Mouse (Mus musculus): Measurements from ENCODE around the gene Ubxn1. TPM values are rescaled to one million over a fixed set of nuclear protein-coding genes. Genes with fewer than 3 reads are reported as not detected.
A peak's percentile ranks its signal among the peaks of the same experiment; 100 is the strongest.

The Ubxn1 gene
- total and polyA plus RNA-seq, 2 experiments from 2014 or later, result 100.0 to 141 TPM

- Histone ChIP-seq H3K27me3 (ENCODE audit: control insufficient read depth, insufficient read depth, low read length) (no peaks in the 10 kb centered on the region), H3K9ac (replicated peaks; ENCODE audit: low read depth, low read length) (no peak within 1 kb of the TSS), H3K4me1 (ENCODE audit: control insufficient read depth, insufficient read depth) (no peaks in the 10 kb centered on the region), H3K9me3 (replicated peaks; ENCODE audit: control insufficient read depth, low read length) (no peaks in the 10 kb centered on the region), H3K27ac (ENCODE audit: low read depth) (peak within 1 kb of the TSS; percentile 34), H3K4me3 (ENCODE audit: low read depth, low read length) (no peak within 1 kb of the TSS), H3K36me3 (replicated peaks; ENCODE audit: control insufficient read depth, insufficient read depth, low read length) (peaks cover 31% of the 10 kb centered on the region), H3K4me2 (ENCODE audit: low read depth, low read length) (peak within 1 kb of the TSS; percentile 4; the same call in 1 of the 2 replicates)
- peak; percentile 76 for ATAC-seq (ENCODE audit: insufficient read depth, low read depth)
- 14% methylated on average over 7 of the region's 7 CpGs for WGBS
- peak; percentile 67 for DNase-seq (ENCODE audit: low spot score)
- TF ChIP-seq CTCF (IDR thresholded peaks at IDR 0.05; ENCODE audit: low read depth) (no peak), EP300 (IDR thresholded peaks at IDR 0.05; ENCODE audit: low read depth) (no peak)
Measured at GRCm38 (mm10) chr19:8850402-8850901, 20.8 kb upstream of the Ubxn1 start, which contains the start of gene Lrrn4cl. Gene Lrrn4cl, plus strand, starts transcription at chr19:8850768.

- TF ChIP-seq EP300 (IDR thresholded peaks at IDR 0.05; ENCODE audit: low read depth) (no peak), CTCF (IDR thresholded peaks at IDR 0.05; ENCODE audit: low read depth) (no peak)
- no peaks in the 10 kb centered on the region for H3K4me1 ChIP-seq (ENCODE audit: control insufficient read depth, insufficient read depth)
- H3K9me3 ChIP-seq (replicated peaks; ENCODE audit: control insufficient read depth, low read length), result no peaks in the 10 kb centered on the region
- no peak overlapping the region for H3K9ac ChIP-seq (replicated peaks; ENCODE audit: low read depth, low read length)
- H3K36me3 ChIP-seq (replicated peaks; ENCODE audit: control insufficient read depth, insufficient read depth, low read length), result peaks cover 21% of the 10 kb centered on the region
- no peak for DNase-seq (ENCODE audit: low spot score)
- ATAC-seq (ENCODE audit: insufficient read depth, low read depth), result no peak
- no peak overlapping the region for H3K4me2 ChIP-seq (ENCODE audit: low read depth, low read length)
- 60% methylated on average over 7 of the region's 7 CpGs for WGBS
- H3K4me3 ChIP-seq (ENCODE audit: low read depth, low read length), result no peak overlapping the region
- no peak overlapping the region for H3K27ac ChIP-seq (ENCODE audit: low read depth)
- H3K27me3 ChIP-seq (ENCODE audit: control insufficient read depth, insufficient read depth, low read length), result no peaks in the 10 kb centered on the region
Measured at GRCm38 (mm10) chr19:8851639-8852038, 19.7 kb upstream of the Ubxn1 start.

GRCm38 (mm10) chr19:8852236-8852928, 18.9 kb upstream of the Ubxn1 start:
- peaks cover 13% of the 10 kb centered on the region for H3K36me3 ChIP-seq (replicated peaks; ENCODE audit: control insufficient read depth, insufficient read depth, low read length)
- H3K4me1 ChIP-seq (ENCODE audit: control insufficient read depth, insufficient read depth), result no peaks in the 10 kb centered on the region
- H3K9me3 ChIP-seq (replicated peaks; ENCODE audit: control insufficient read depth, low read length), result no peaks in the 10 kb centered on the region
- H3K9ac ChIP-seq (replicated peaks; ENCODE audit: low read depth, low read length), result no peak overlapping the region
- no peak overlapping the region for H3K4me2 ChIP-seq (ENCODE audit: low read depth, low read length)
- no peak overlapping the region for H3K27ac ChIP-seq (ENCODE audit: low read depth)
- no peak for ATAC-seq (ENCODE audit: insufficient read depth, low read depth)
- H3K4me3 ChIP-seq (ENCODE audit: low read depth, low read length), result no peak overlapping the region
- no peak for DNase-seq (ENCODE audit: low spot score)
- WGBS, result 54% methylated on average over 10 of the region's 10 CpGs
- TF ChIP-seq EP300 (IDR thresholded peaks at IDR 0.05; ENCODE audit: low read depth) (no peak), CTCF (IDR thresholded peaks at IDR 0.05; ENCODE audit: low read depth) (no peak)
- H3K27me3 ChIP-seq (ENCODE audit: control insufficient read depth, insufficient read depth, low read length), result no peaks in the 10 kb centered on the region

- H3K9me3 ChIP-seq (replicated peaks; ENCODE audit: control insufficient read depth, low read length), result no peaks in the 10 kb centered on the region
- no peaks in the 10 kb centered on the region for H3K4me1 ChIP-seq (ENCODE audit: control insufficient read depth, insufficient read depth)
- H3K4me2 ChIP-seq (ENCODE audit: low read depth, low read length), result no peak overlapping the region
- TF ChIP-seq CTCF (IDR thresholded peaks at IDR 0.05; ENCODE audit: low read depth) (no peak), EP300 (IDR thresholded peaks at IDR 0.05; ENCODE audit: low read depth) (no peak)
- 76% methylated on average over 3 of the region's 3 CpGs for WGBS
- DNase-seq (ENCODE audit: low spot score) (no peak), ATAC-seq (ENCODE audit: insufficient read depth, low read depth) (no peak)
- H3K27me3 ChIP-seq (ENCODE audit: control insufficient read depth, insufficient read depth, low read length), result no peaks in the 10 kb centered on the region
- peaks cover 6% of the 10 kb centered on the region; the same call in 1 of the 2 replicates for H3K36me3 ChIP-seq (replicated peaks; ENCODE audit: control insufficient read depth, insufficient read depth, low read length)
- no peak overlapping the region for H3K9ac ChIP-seq (replicated peaks; ENCODE audit: low read depth, low read length)
- no peak overlapping the region for H3K27ac ChIP-seq (ENCODE audit: low read depth)
- H3K4me3 ChIP-seq (ENCODE audit: low read depth, low read length), result no peak overlapping the region
Measured at GRCm38 (mm10) chr19:8853117-8853516, 18.2 kb upstream of the Ubxn1 start.

- Histone ChIP-seq H3K27ac (ENCODE audit: low read depth) (no peak overlapping the region), H3K4me2 (ENCODE audit: low read depth, low read length) (no peak overlapping the region), H3K9ac (replicated peaks; ENCODE audit: low read depth, low read length) (no peak overlapping the region), H3K9me3 (replicated peaks; ENCODE audit: control insufficient read depth, low read length) (no peaks in the 10 kb centered on the region), H3K36me3 (replicated peaks; ENCODE audit: control insufficient read depth, insufficient read depth, low read length) (no peaks in the 10 kb centered on the region), H3K4me3 (ENCODE audit: low read depth, low read length) (no peak overlapping the region), H3K27me3 (ENCODE audit: control insufficient read depth, insufficient read depth, low read length) (no peaks in the 10 kb centered on the region), H3K4me1 (ENCODE audit: control insufficient read depth, insufficient read depth) (no peaks in the 10 kb centered on the region)
- WGBS, result 42% methylated on average over 4 of the region's 4 CpGs
- TF ChIP-seq CTCF (IDR thresholded peaks at IDR 0.05; ENCODE audit: low read depth) (peak; percentile 61), EP300 (IDR thresholded peaks at IDR 0.05; ENCODE audit: low read depth) (no peak)
- ATAC-seq (ENCODE audit: insufficient read depth, low read depth), result no peak
- no peak for DNase-seq (ENCODE audit: low spot score)
Measured at GRCm38 (mm10) chr19:8857689-8858088, 13.6 kb upstream of the Ubxn1 start.

Data from heart, postnatal 0 days (tissue).